ENCODE assay signal across 9 mouse cellular contexts in the genomic region with DNA sequence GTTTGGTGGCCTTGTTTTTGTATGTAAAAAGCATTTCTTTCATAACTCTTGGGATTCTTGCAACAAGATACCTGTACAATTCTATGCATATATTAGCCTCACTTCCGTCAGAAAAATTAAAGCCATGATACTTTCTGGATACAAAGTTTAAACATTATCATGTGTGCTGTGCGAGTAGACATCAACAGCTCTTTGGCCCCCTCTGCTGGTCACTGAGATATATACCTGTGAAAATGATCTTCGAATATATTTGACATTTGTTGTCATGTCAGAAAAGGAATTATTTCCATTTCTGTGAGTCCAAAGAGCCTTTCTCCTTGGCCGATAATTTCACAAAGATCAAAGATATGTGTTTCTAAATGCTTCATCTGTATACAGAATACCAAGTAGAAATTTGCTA.
A peak's percentile ranks its signal among the peaks of the same experiment; 100 is the strongest.
DNase-seq lines count a peak whose midpoint lies in the region; ATAC-seq lines count a peak whose summit lies in the region.
"Had no signal": no experiment of that assay in that cellular context is flagged by ENCODE, and none has a peak within 500 bp of the region (broad histone marks: within the 10 kb centered on the region; RNA-seq: fewer than 3 reads in every experiment).

No protein-coding gene starts in this region.

- H3K4me1 ChIP-seq in midbrain, embryonic 11.5 days (ENCODE audit: control insufficient read depth, insufficient read depth, low read length) = no peaks in the 10 kb centered on the region
- 0 out of 2 replicates have a peak, but pooled peaks cover 4% of the 10 kb centered on the region for H3K4me1 ChIP-seq in midbrain, embryonic 15.5 days
- H3K4me1 ChIP-seq in limb, embryonic 10.5 days = peaks cover 17% of the 10 kb centered on the region

- no peak for ATAC-seq in midbrain, embryonic 11.5 days (ENCODE audit: low FRiP score)
- no peak for ATAC-seq in midbrain, embryonic 15.5 days (replicated peaks)

- peak; percentile 60 to 68 for DNase-seq in adrenal gland, adult 18-20 months (ENCODE audit: low spot score in 2 of 2)
- DNase-seq in adrenal gland, postnatal 4 days (ENCODE audit: low spot score in 2 of 2) = no peak
- DNase-seq in midbrain, embryonic 11.5 days (ENCODE audit: low spot score, missing footprints) = peak; percentile 93
- DNase-seq in c-Kit-positive CD71-positive TER-119-negative erythroid progenitor cells, embryonic 14.5 days (ENCODE audit: low read depth) = peak; percentile 51
- peak; percentile 70 for DNase-seq in gastrocnemius, postnatal 10 days
- peak; percentile 60 for DNase-seq in limb, embryonic 10.5 days (ENCODE audit: low spot score)
- DNase-seq in right cerebral cortex, postnatal 10 days (ENCODE audit: low spot score in 2 of 2) = peak; percentile 65 to 81

- no peaks in the 10 kb centered on the region for H3K27me3 ChIP-seq in midbrain, embryonic 11.5 days (ENCODE audit: control insufficient read depth, insufficient read depth, low read length)
- H3K27me3 ChIP-seq in midbrain, embryonic 15.5 days (replicated peaks) = no peaks in the 10 kb centered on the region
- H3K27me3 ChIP-seq in limb, embryonic 10.5 days (ENCODE audit: low read depth, poor library complexity, severe bottlenecking) = no peaks in the 10 kb centered on the region
- H3K27me3 ChIP-seq: heart, embryonic 15.5 days had no signal

- no peak overlapping the region for H3K27ac ChIP-seq in midbrain, embryonic 11.5 days (ENCODE audit: low read depth, low read length)
- no peak overlapping the region for H3K27ac ChIP-seq in midbrain, embryonic 15.5 days
- H3K27ac ChIP-seq in limb, embryonic 10.5 days = no peak overlapping the region
- H3K27ac ChIP-seq: heart, embryonic 15.5 days had no signal

- no peak overlapping the region for H3K9ac ChIP-seq in midbrain, embryonic 11.5 days (ENCODE audit: low read length)
- H3K9ac ChIP-seq in midbrain, embryonic 15.5 days = no peak overlapping the region
- H3K9ac ChIP-seq: heart, embryonic 15.5 days had no signal

- no peaks in the 10 kb centered on the region for H3K9me3 ChIP-seq in midbrain, embryonic 11.5 days (ENCODE audit: control insufficient read depth, low read length)
- no peaks in the 10 kb centered on the region for H3K9me3 ChIP-seq in midbrain, embryonic 15.5 days
- no peaks in the 10 kb centered on the region for H3K9me3 ChIP-seq in limb, embryonic 10.5 days (replicated peaks)
- H3K9me3 ChIP-seq: heart, embryonic 15.5 days had no signal

- no peak overlapping the region for H3K4me3 ChIP-seq in midbrain, embryonic 11.5 days (ENCODE audit: low read depth, low read length)
- H3K4me3 ChIP-seq in midbrain, embryonic 15.5 days = no peak overlapping the region
- no peak overlapping the region for H3K4me3 ChIP-seq in limb, embryonic 10.5 days
- H3K4me3 ChIP-seq: heart, embryonic 15.5 days had no signal

- no peak overlapping the region for H3K4me2 ChIP-seq in midbrain, embryonic 11.5 days
- no peak overlapping the region for H3K4me2 ChIP-seq in midbrain, embryonic 15.5 days
- H3K4me2 ChIP-seq: heart, embryonic 15.5 days had no signal

- no peaks in the 10 kb centered on the region for H3K36me3 ChIP-seq in midbrain, embryonic 11.5 days (ENCODE audit: control insufficient read depth, insufficient read depth, low read length)
- no peaks in the 10 kb centered on the region for H3K36me3 ChIP-seq in midbrain, embryonic 15.5 days (replicated peaks)
- no peaks in the 10 kb centered on the region for H3K36me3 ChIP-seq in limb, embryonic 10.5 days
- H3K36me3 ChIP-seq: heart, embryonic 15.5 days had no signal

- 41% methylated on average over 4 of the region's 4 CpGs for WGBS in midbrain, embryonic 11.5 days
- 32% methylated on average over 4 of the region's 4 CpGs for WGBS in midbrain, embryonic 15.5 days
- 41% methylated on average over 4 of the region's 4 CpGs for WGBS in limb, embryonic 10.5 days

Comparison
In these comparisons a context has a peak if more than half of its experiments do, and no peak if none do; other contexts are left out.
1. DNase-seq: peak in adrenal gland, adult 18-20 months (2 of 2), midbrain, embryonic 11.5 days (single experiment), c-Kit-positive CD71-positive TER-119-negative erythroid progenitor cells, embryonic 14.5 days (single experiment), gastrocnemius, postnatal 10 days (single experiment), limb, embryonic 10.5 days (single experiment) and right cerebral cortex, postnatal 10 days (2 of 2); none in adrenal gland, postnatal 4 days (0 of 2).